Mouse (Mus musculus) splenic B cell, adult 2 months (primary cell): ENCODE measurements around the gene Cfap69.

ENCODE experiments used
- DNase-seq: peaks from one replicate; pipeline ENCODE4 v3.0.0-alpha.2; 2011; ENCODE audit warnings: low read depth, low spot score
- H3K27me3 ChIP-seq: 2 replicates; pipeline ENCODE4 v1.6.1; 2012; ENCODE audit warnings: mild to moderate bottlenecking, low read length, moderate library complexity, mixed read lengths; ENCODE audit not compliant: control insufficient read depth, poor library complexity, insufficient read depth, severe bottlenecking
- H3K36me3 ChIP-seq: 2 replicates; pipeline ENCODE4 v1.6.1; 2012; ENCODE audit warnings: mild to moderate bottlenecking, low read length, moderate library complexity, mixed read lengths; ENCODE audit not compliant: control insufficient read depth, poor library complexity, insufficient read depth, severe bottlenecking

Cfap69 gene

GRCm38 (mm10) chr5:5573749-5574317, 90.2 kb downstream of the Cfap69 start, which contains the start of gene Gm8773:
Gm8773 (plus strand) TSS chr5:5573799.
- no peaks in the 10 kb centered on the region; the same call in 1 of the 2 replicates for H3K27me3 ChIP-seq
- H3K36me3 ChIP-seq = no peaks in the 10 kb centered on the region
- no peak for DNase-seq

- H3K27me3 ChIP-seq = no peaks in the 10 kb centered on the region
- H3K36me3 ChIP-seq = no peaks in the 10 kb centered on the region
- DNase-seq = no peak
Measured at GRCm38 (mm10) chr5:5562435-5562834, 101.6 kb downstream of the Cfap69 start.

GRCm38 (mm10) chr5:5561041-5561706, 102.9 kb downstream of the Cfap69 start:
- Histone ChIP-seq H3K36me3 (no peaks in the 10 kb centered on the region), H3K27me3 (no peaks in the 10 kb centered on the region)
- DNase-seq = peak; percentile 19

- H3K27me3 ChIP-seq = no peaks in the 10 kb centered on the region
- DNase-seq = no peak
- no peaks in the 10 kb centered on the region for H3K36me3 ChIP-seq
Measured at GRCm38 (mm10) chr5:5559798-5560197, 104.2 kb downstream of the Cfap69 start.

- DNase-seq = peak; percentile 92
- no peaks in the 10 kb centered on the region for H3K27me3 ChIP-seq
Measured at GRCm38 (mm10) chr5:5559079-5559740, 104.8 kb downstream of the Cfap69 start, which contains the start of gene Gtpbp10. Gtpbp10 (minus strand) TSS chr5:5559538.

GRCm38 (mm10) chr5:5551110-5551509, 112.9 kb downstream of the Cfap69 start:
- no peaks in the 10 kb centered on the region; the same call in 1 of the 2 replicates for H3K27me3 ChIP-seq
- H3K36me3 ChIP-seq = no peaks in the 10 kb centered on the region
- no peak for DNase-seq

More at GRCm38 (mm10) chr5:5559079-5559740, 104.8 kb downstream of the Cfap69 start, which contains the start of gene Gtpbp10:
- H3K36me3 ChIP-seq = no peaks in the 10 kb centered on the region

GRCm38 (mm10) chr5:5540385-5540784, 123.7 kb downstream of the Cfap69 start:
- no peaks in the 10 kb centered on the region for H3K27me3 ChIP-seq
- H3K36me3 ChIP-seq = peaks cover 4% of the 10 kb centered on the region; the same call in 1 of the 2 replicates
- no peak for DNase-seq

- Histone ChIP-seq H3K27me3 (no peaks in the 10 kb centered on the region), H3K36me3 (peaks cover 4% of the 10 kb centered on the region; the same call in 1 of the 2 replicates)
- DNase-seq = no peak
Measured at GRCm38 (mm10) chr5:5539771-5540170, 124.3 kb downstream of the Cfap69 start.

- 0 out of 2 replicates have a peak, but pooled peaks cover 2% of the 10 kb centered on the region for H3K36me3 ChIP-seq
Measured at GRCm38 (mm10) chr5:5536131-5536530, 127.9 kb downstream of the Cfap69 start.

GRCm38 (mm10) chr5:5533656-5534420, 130.2 kb downstream of the Cfap69 start:
- no peaks in the 10 kb centered on the region for H3K36me3 ChIP-seq
- H3K27me3 ChIP-seq = no peaks in the 10 kb centered on the region
- no peak for DNase-seq

More at GRCm38 (mm10) chr5:5536131-5536530, 127.9 kb downstream of the Cfap69 start:
- H3K27me3 ChIP-seq = no peaks in the 10 kb centered on the region
- no peak for DNase-seq
